Mouse (Mus musculus) thymus, postnatal 14 days (tissue): ENCODE data around the gene Rftn1.
A peak's percentile ranks its signal among the peaks of the same experiment; 100 is the strongest.

ENCODE experiments used
- DNase-seq: peaks from one replicate; pipeline ENCODE4 v3.0.0; 2021

Rftn1 gene

GRCm38 (mm10) chr17:50199075-50199850 lies 8.8 kb upstream of the Rftn1 start:
- DNase-seq: no peak

- DNase-seq: no peak
Observed at GRCm38 (mm10) chr17:50197572-50197971, 7.1 kb upstream of the Rftn1 start.

GRCm38 (mm10) chr17:50196005-50196672 lies 5.7 kb upstream of the Rftn1 start:
- DNase-seq: no peak

GRCm38 (mm10) chr17:50195399-50195798 lies 4.9 kb upstream of the Rftn1 start:
- no peak for DNase-seq

- no peak for DNase-seq
Observed at GRCm38 (mm10) chr17:50194541-50194940, 4.1 kb upstream of the Rftn1 start.

GRCm38 (mm10) chr17:50193653-50194052 lies 3.2 kb upstream of the Rftn1 start:
- no peak for DNase-seq

GRCm38 (mm10) chr17:50192376-50192940 lies 2.0 kb upstream of the Rftn1 start:
- DNase-seq: no peak

- DNase-seq: no peak
Observed at GRCm38 (mm10) chr17:50191318-50191957, 964 bp upstream of the Rftn1 start.

GRCm38 (mm10) chr17:50189381-50190012 lies 977 bp downstream of the Rftn1 start:
- peak; percentile 91 for DNase-seq

- DNase-seq: no peak
Observed at GRCm38 (mm10) chr17:50188662-50189345, 1.7 kb downstream of the Rftn1 start.

- peak; percentile 53 for DNase-seq
Observed at GRCm38 (mm10) chr17:50185616-50186015, 4.9 kb downstream of the Rftn1 start.

- no peak for DNase-seq
Observed at GRCm38 (mm10) chr17:50185083-50185482, 5.4 kb downstream of the Rftn1 start.

- DNase-seq: no peak
Observed at GRCm38 (mm10) chr17:50184217-50185038, 6.0 kb downstream of the Rftn1 start.

GRCm38 (mm10) chr17:50183300-50183699 lies 7.2 kb downstream of the Rftn1 start:
- DNase-seq: no peak

- no peak for DNase-seq
Observed at GRCm38 (mm10) chr17:50182542-50182951, 7.9 kb downstream of the Rftn1 start.

GRCm38 (mm10) chr17:50180899-50181570 lies 9.4 kb downstream of the Rftn1 start:
- no peak for DNase-seq

GRCm38 (mm10) chr17:50173776-50174175 lies 16.7 kb downstream of the Rftn1 start:
- peak; percentile 48 for DNase-seq

GRCm38 (mm10) chr17:50173368-50173767 lies 17.1 kb downstream of the Rftn1 start:
- peak; percentile 73 for DNase-seq

GRCm38 (mm10) chr17:50172795-50173194 lies 17.7 kb downstream of the Rftn1 start:
- DNase-seq: no peak

- DNase-seq: no peak
Observed at GRCm38 (mm10) chr17:50170935-50171545, 19.4 kb downstream of the Rftn1 start.
